Mouse (Mus musculus) layer of hippocampus, adult 2 months (tissue): Measurements from ENCODE around the gene Actr3b. TPM values are rescaled to one million over a fixed set of nuclear protein-coding genes. Genes with fewer than 3 reads are reported as not detected.

ENCODE experiments used
- DNase-seq, 2 experiments: peaks; one replicate each; pipeline ENCODE4 v3.0.0; 2022; ENCODE audit warnings: low spot score in 2 of 2
- H3K27ac ChIP-seq: fragments of 200-600 bp; 2 replicates; pipeline ENCODE4 v1.8.1; 2022
- H3K4me3 ChIP-seq: fragments of 200-600 bp; 2 replicates; pipeline ENCODE4 v1.8.1; 2022; ENCODE audit warnings: mild to moderate bottlenecking
- CTCF ChIP-seq: fragments of 200-600 bp; conservative IDR thresholded peaks from 2 replicates; pipeline ENCODE4 v1.8.1; 2022; ENCODE audit warnings: antibody characterized with exemption, mild to moderate bottlenecking, moderate library complexity
- total RNA-seq, 2 experiments: library from RNA; stranded (reverse); gene quantifications; 2 replicates each; pipeline ENCODE4 v1.2.3; 2021

The Actr3b gene
- total RNA-seq, 2 experiments from 2014 or later = 136 to 139 TPM

DNA sequence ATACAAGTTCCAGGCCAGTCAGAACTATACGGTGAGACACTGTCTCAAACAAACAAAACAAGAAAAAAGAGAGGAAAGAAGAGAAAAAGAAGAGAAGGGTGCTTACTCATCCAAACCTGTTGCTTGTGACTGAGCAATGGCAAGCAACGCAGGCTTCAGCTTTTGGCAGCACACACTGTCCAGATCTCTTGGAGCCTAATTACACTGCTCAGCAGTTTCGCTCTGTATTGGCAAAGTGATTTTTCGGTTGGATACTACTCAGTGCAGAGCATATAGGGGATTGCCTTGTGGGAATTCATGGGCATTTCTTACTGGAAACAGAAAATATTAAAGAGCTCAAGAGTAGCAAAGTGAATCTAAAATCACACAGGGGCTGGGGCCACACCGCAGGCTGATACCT is 6.9 kb upstream of the Actr3b start:
- Histone ChIP-seq H3K4me3 (no peak overlapping the region), H3K27ac (peak overlapping the region; percentile 80; the same call in 1 of the 2 replicates)
- TF ChIP-seq CTCF = no peak
- peak in 1 of 2 experiments; percentile 55 for DNase-seq

DNA sequence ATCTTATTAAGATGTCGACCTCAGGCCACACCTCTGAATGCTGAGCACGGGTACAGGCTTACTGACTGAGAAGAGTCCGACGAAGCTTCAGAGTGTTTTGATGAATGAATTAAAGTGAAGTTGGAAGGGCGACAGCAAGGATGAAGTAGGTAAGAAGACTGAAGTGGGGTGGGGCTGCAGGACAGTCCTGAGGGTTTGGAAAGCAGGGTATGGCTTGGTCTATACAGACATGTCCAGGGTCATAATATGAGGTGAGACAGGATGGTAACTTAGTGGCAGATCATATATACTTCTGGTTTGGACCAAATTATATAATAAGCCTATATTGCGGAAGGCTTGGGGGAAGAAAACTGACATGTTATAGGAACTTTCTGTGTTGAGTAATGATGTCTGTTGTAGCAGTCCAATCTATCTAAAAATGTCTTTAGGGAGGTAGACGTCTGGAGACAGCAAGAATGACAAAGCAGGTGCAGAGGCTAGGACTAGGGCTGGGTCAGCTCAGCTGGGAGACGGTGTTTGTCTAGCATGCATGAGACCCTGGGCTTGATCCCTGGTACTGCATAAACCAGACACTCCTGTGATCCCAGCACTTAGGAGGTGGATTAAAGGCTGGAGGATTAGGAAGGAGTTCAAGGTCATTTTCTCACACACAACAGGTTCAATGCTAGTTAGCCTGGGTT is 6.1 kb upstream of the Actr3b start:
- no peak for DNase-seq
- no peak overlapping the region for H3K4me3 ChIP-seq
- H3K27ac ChIP-seq = peak overlapping the region; percentile 80
- no peak for TF ChIP-seq CTCF

- Histone ChIP-seq H3K4me3 (no peak overlapping the region), H3K27ac (peak overlapping the region; percentile 80)
- TF ChIP-seq CTCF = no peak
- DNase-seq = peak in 1 of 2 experiments; percentile 64
Observed at GRCm38 (mm10) chr5:25754236-25754766, 5.5 kb upstream of the Actr3b start.

GRCm38 (mm10) chr5:25760410-25760832 is 624 bp downstream of the Actr3b start:
- no peak for TF ChIP-seq CTCF
- DNase-seq = peak in 1 of 2 experiments; percentile 37
- peak overlapping the region; percentile 86 for H3K4me3 ChIP-seq
- peak overlapping the region; percentile 94 for H3K27ac ChIP-seq

DNA sequence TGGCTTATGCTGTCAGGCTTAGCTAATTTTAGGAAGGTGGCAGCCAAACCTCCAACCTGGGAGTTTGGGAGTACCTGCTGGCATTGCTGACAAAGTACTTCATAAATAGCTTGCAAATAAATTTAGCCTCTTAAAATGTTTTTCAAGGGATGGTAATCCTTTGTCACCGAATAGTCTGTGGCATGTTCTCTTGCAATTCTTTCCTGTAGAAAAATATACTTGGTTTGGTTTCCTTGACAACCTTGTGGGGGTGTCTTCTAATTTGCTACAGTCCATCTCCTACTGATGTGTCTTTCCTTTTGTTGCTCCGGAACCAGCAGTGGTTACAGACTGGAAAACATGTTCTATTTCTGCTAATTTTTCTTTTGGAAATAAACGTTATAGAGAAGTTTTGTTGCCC is 1.1 kb downstream of the Actr3b start:
- DNase-seq = no peak
- Histone ChIP-seq H3K27ac (peak overlapping the region; percentile 86), H3K4me3 (peak overlapping the region; percentile 86)
- TF ChIP-seq CTCF = no peak

GRCm38 (mm10) chr5:25761850-25762249 is 2.1 kb downstream of the Actr3b start:
- TF ChIP-seq CTCF = no peak
- Histone ChIP-seq H3K4me3 (peak overlapping the region; percentile 86), H3K27ac (peak overlapping the region; percentile 86)
- DNase-seq = no peak

DNA sequence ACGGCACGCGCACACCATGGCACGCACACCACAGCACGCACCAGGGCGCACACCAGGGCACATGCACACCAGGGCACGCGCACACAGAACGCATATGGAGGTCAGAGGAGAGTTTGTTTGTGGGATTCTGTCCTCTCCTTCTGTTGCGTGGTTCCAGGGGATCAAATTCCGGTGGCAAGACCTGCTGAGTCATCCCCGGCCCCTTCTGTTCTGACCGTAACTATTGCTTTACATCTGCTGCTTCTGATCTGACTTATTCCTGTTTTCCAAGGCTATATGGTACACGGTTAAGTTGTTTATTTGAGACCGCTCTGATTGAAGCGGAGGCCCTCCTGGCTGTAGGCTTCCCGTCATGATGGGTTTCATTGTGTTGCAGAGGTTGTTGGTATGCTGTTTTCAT is 9.2 kb downstream of the Actr3b start:
- TF ChIP-seq CTCF = no peak
- Histone ChIP-seq H3K4me3 (no peak overlapping the region), H3K27ac (no peak overlapping the region)
- DNase-seq = no peak

- Histone ChIP-seq H3K27ac (no peak overlapping the region), H3K4me3 (no peak overlapping the region)
- DNase-seq = no peak
- no peak for TF ChIP-seq CTCF
Observed at GRCm38 (mm10) chr5:25769406-25769805, 9.6 kb downstream of the Actr3b start.

DNA sequence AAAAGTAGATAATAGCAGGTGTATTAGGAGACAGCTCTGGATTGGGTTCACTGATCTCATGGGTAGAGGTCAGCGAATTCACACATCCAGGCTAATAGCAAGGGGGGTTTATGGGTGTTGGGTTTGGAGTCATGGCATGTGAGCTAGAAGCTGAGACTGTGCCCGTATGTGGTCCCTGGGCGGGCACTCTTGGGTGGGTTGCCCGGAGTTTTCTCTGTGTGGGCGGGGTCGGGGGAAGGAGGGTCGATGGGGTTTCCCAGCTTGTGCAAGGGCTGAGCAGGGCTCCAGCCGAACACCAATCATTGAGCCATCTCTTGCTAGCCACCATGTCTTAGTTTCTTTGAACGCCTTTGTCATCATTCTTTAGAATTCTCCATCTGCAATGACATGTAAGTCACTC is 12.7 kb downstream of the Actr3b start:
- Histone ChIP-seq H3K27ac (peak overlapping the region; percentile 89; the same call in 1 of the 2 replicates), H3K4me3 (no peak overlapping the region)
- DNase-seq = no peak
- no peak for TF ChIP-seq CTCF

DNA sequence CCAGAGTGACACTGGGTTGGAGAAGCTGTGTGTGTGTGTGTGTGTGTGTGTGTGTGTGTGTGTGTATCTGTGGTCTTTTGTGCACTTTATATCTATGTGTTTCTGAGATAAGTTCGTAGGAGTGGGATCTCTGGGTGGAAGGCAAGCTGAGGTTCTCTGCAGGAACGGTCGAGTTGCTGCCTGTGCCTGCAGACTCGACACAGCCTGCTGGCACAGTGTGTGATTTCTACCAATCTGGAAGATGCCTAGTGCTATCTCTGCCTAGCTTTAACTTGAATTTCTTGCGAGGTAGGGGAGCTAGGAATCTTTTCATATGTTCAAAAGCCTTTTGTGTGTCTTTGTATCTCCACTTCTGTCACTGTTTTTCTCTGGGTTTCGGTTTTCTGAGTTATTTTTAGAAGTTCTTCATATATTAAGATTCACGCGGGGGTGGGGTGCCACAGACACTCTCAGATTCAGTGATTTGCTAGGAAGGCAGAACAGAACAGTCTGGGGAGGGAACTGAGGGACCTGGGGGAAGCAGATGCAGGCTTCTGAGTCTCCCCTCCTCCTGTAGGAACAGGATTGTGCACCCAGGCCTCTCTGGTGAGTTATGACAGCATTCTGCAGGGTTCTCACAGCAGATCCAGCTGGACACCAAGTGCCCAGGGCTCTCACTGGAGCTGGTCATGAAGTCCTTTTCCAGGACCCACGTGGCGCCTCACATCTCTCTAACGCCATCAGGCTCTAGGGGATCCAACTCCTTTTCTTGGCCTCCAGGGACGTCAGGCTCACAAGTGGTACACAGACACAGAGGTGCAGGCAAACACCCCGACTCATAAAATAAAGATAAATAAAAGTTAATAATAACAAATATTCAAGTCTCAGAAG is 14.4 kb downstream of the Actr3b start:
- H3K4me3 ChIP-seq = no peak overlapping the region
- no peak for TF ChIP-seq CTCF
- peak; percentile 47 to 82 for DNase-seq
- peak overlapping the region; percentile 89 for H3K27ac ChIP-seq

- peak in 1 of 2 experiments; percentile 48 for DNase-seq
- no peak for TF ChIP-seq CTCF
- Histone ChIP-seq H3K27ac (peak overlapping the region; percentile 61), H3K4me3 (no peak overlapping the region)
Observed at GRCm38 (mm10) chr5:25791570-25791969, 31.8 kb downstream of the Actr3b start.

- TF ChIP-seq CTCF = no peak
- Histone ChIP-seq H3K4me3 (no peak overlapping the region), H3K27ac (peak overlapping the region; percentile 37; the same call in 1 of the 2 replicates)
- no peak for DNase-seq
Observed at GRCm38 (mm10) chr5:25797776-25798175, 38.0 kb downstream of the Actr3b start.

DNA sequence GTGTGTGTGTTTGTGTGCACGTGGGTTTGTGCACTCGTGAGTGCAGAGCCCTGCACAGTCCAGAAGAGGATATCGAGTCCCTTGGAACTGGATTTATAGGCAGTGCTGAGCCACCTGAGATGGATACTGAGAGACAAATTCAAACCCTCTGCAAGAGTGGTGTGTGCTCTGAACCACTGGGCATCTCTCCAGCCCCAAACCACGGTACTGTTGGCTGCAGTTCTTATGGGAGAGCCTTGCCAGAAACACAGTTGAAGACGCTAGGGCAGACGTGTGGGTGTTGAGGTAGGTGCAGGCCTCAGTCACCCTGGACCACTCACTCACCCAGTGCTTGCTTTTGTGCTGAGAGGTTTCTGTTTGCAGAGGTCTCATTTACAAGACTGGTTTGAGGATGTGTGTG is 41.1 kb downstream of the Actr3b start:
- no peak for DNase-seq
- TF ChIP-seq CTCF = no peak

More for the DNA sequence above, 41.1 kb downstream of the Actr3b start:
- no peak overlapping the region for H3K4me3 ChIP-seq
- peak overlapping the region; percentile 25; the same call in 1 of the 2 replicates for H3K27ac ChIP-seq
